Mouse (Mus musculus) C2C12 (cell line): ENCODE results near the gene Myl4. TPM values are rescaled to one million over a fixed set of nuclear protein-coding genes. Genes with fewer than 3 reads are reported as not detected.

Experiments
- H3K27me3 ChIP-seq: one replicate; pipeline ENCODE4 v1.6.1; 2011; ENCODE audit not compliant: control insufficient read depth, insufficient read depth, insufficient read length
- H3K36me3 ChIP-seq: one replicate; pipeline ENCODE4 v1.6.1; 2011; ENCODE audit not compliant: control insufficient read depth, insufficient read depth
- H3K4me3 ChIP-seq: one replicate; pipeline ENCODE4 v1.5.1; 2011; ENCODE audit warnings: mild to moderate bottlenecking, control low read depth; ENCODE audit not compliant: poor library complexity, insufficient read depth, severe bottlenecking
- H3K79me2 ChIP-seq: one replicate; pipeline ENCODE4 v1.6.1; 2011; ENCODE audit not compliant: control insufficient read depth, insufficient read depth
- H3K79me3 ChIP-seq: one replicate; pipeline ENCODE4 v1.6.1; 2011; ENCODE audit warnings: low read depth, control low read depth
- H3ac ChIP-seq: one replicate; pipeline ENCODE3; 2011; ENCODE audit warnings: low read depth; ENCODE audit not compliant: control insufficient read depth, insufficient read length
- CEBPB ChIP-seq: IDR thresholded peaks from one replicate; pipeline ENCODE4 v1.6.1; 2011; ENCODE audit warnings: low read depth, mild to moderate bottlenecking, control low read depth, moderate library complexity
- CTCF ChIP-seq: IDR thresholded peaks from one replicate; pipeline ENCODE4 v1.5.1; 2011; ENCODE audit not compliant: control insufficient read depth, insufficient read depth, insufficient read length
- FOSL1 ChIP-seq: IDR thresholded peaks from one replicate; pipeline ENCODE4 v1.8.0; 2011; ENCODE audit warnings: mild to moderate bottlenecking, low read length; ENCODE audit not compliant: poor library complexity, insufficient read depth, severe bottlenecking
- MAX ChIP-seq: IDR thresholded peaks from one replicate; pipeline ENCODE4 v1.6.1; 2011; ENCODE audit warnings: mild to moderate bottlenecking, control low read depth
- MYOD1 ChIP-seq: IDR thresholded peaks from one replicate; pipeline ENCODE4 v1.6.1; 2011; ENCODE audit warnings: low read depth; ENCODE audit not compliant: control insufficient read depth, insufficient read length
- MYOG ChIP-seq: IDR thresholded peaks from one replicate; pipeline ENCODE4 v1.6.1; 2011; ENCODE audit not compliant: control insufficient read depth, insufficient read length; ENCODE audit errors: extremely low read depth
- USF1 ChIP-seq: IDR thresholded peaks from one replicate; pipeline ENCODE4 v1.6.1; 2011; ENCODE audit warnings: low read depth, mild to moderate bottlenecking, control low read depth, moderate library complexity
- polyA plus RNA-seq: library from polyadenylated mRNA; unstranded; fragments of >200 nt; fragmentation: generic; extraction: Trizol; gene quantifications from one replicate; pipeline ENCODE4 v1.2.1, GENCODE M21; 2012; ENCODE audit warnings: missing spikeins

The Myl4 gene
- polyA plus RNA-seq, 1 experiment, result 4.2 TPM

- Histone ChIP-seq H3K36me3 (peaks cover 56% of the 10 kb centered on the region), H3K79me3 (no peaks in the 10 kb centered on the region), H3K27me3 (no peaks in the 10 kb centered on the region), H3K79me2 (no peaks in the 10 kb centered on the region), H3ac (no peak overlapping the region), H3K4me3 (no peak overlapping the region)
- TF ChIP-seq MYOD1 (peak; percentile 15), FOSL1 (no peak), MAX (peak; percentile 61)
Measured at GRCm38 (mm10) chr11:104638006-104638405, 87.5 kb downstream of the Myl4 start.

DNA sequence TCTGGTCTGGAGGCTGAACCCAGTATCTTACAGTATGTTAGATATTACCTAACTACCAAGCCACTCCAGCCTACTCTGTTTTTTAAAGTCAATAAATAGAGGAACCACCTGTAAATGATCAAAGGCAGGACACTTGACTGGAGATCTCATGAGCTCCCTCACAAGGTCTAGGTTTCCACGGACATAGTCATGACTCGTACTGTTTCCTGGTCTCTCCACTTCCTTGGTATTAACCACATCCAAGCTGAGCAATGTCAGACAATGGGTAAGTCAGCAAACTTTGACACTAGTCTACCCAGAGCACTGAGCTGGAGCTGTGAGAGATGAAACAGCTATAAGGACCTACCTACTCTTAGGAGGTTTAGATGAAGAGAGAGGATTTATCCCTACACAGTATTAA is 88.4 kb downstream of the Myl4 start:
- no peak overlapping the region for H3ac ChIP-seq
- H3K79me3 ChIP-seq, result no peaks in the 10 kb centered on the region

GRCm38 (mm10) chr11:104639634-104640033 is 89.2 kb downstream of the Myl4 start:
- Histone ChIP-seq H3K36me3 (peaks cover 56% of the 10 kb centered on the region), H3K27me3 (no peaks in the 10 kb centered on the region), H3K79me3 (no peaks in the 10 kb centered on the region), H3ac (no peak overlapping the region), H3K4me3 (no peak overlapping the region), H3K79me2 (no peaks in the 10 kb centered on the region)
- TF ChIP-seq CEBPB (no peak), FOSL1 (no peak), CTCF (no peak), MYOD1 (no peak), USF1 (no peak), MAX (no peak), MYOG (no peak)

More for the DNA sequence above, 88.4 kb downstream of the Myl4 start:
- no peak for TF ChIP-seq MAX
- TF ChIP-seq MYOD1, result no peak
- Histone ChIP-seq H3K27me3 (no peaks in the 10 kb centered on the region), H3K4me3 (no peak overlapping the region), H3K36me3 (peaks cover 57% of the 10 kb centered on the region), H3K79me2 (no peaks in the 10 kb centered on the region)

GRCm38 (mm10) chr11:104640894-104641293 is 90.4 kb downstream of the Myl4 start:
- no peak overlapping the region for H3ac ChIP-seq
- TF ChIP-seq MYOD1, result no peak
- peak; percentile 57 for TF ChIP-seq FOSL1
- TF ChIP-seq MYOG, result no peak
- TF ChIP-seq CEBPB, result no peak
- no peak for TF ChIP-seq CTCF
- peak; percentile 73 for TF ChIP-seq MAX
- no peak for TF ChIP-seq USF1
- no peaks in the 10 kb centered on the region for H3K79me3 ChIP-seq
- H3K36me3 ChIP-seq, result peaks cover 60% of the 10 kb centered on the region
- no peaks in the 10 kb centered on the region for H3K79me2 ChIP-seq
- H3K4me3 ChIP-seq, result no peak overlapping the region
- no peaks in the 10 kb centered on the region for H3K27me3 ChIP-seq

DNA sequence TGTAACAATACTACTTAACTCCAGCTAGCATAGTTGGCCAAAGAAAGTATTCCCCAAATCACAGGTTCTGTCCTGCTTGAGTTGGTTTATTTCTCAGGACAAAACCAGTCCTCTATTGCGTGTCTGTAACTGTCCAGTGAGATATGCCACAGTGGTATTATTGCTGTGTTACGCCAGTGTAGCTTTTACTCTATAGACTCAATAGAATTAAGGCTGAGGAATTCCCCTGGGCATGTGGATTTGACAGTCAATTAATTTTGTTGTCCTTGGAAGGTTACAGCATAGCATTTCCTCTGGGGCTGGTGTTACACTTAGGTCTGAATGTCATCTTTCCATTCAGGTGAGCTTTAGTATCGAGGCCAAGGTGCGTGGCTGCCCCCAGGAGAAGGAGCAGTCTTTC is 92.8 kb downstream of the Myl4 start:
- Histone ChIP-seq H3ac (no peak overlapping the region), H3K79me3 (no peaks in the 10 kb centered on the region), H3K36me3 (peaks cover 65% of the 10 kb centered on the region), H3K4me3 (no peak overlapping the region), H3K79me2 (no peaks in the 10 kb centered on the region), H3K27me3 (no peaks in the 10 kb centered on the region)
- TF ChIP-seq MAX, result no peak
- no peak for TF ChIP-seq FOSL1
- TF ChIP-seq MYOG, result no peak
- no peak for TF ChIP-seq MYOD1
- TF ChIP-seq USF1, result no peak
- no peak for TF ChIP-seq CTCF
- TF ChIP-seq CEBPB, result no peak

Other genes with a start within 250 kb of the Myl4 start
- gene Kansl1, start 81.8 kb upstream of the Myl4 start, polyA plus RNA-seq, result 14.5 TPM
- 8.4 TPM for gene Cdc27, start within 50 bp of the Myl4 start, polyA plus RNA-seq
- 15.0 TPM for gene Itgb3, start 57.3 kb downstream of the Myl4 start, polyA plus RNA-seq
- not detected for gene Gm11639, start 135.0 kb downstream of the Myl4 start, polyA plus RNA-seq